Mouse (Mus musculus) stomach, adult 2 months (tissue): ENCODE results near the gene Pfkfb3. TPM values are rescaled to one million over a fixed set of nuclear protein-coding genes. Genes with fewer than 3 reads are reported as not detected.

Source experiments
- polyA plus RNA-seq: library from polyadenylated mRNA; depleted of rRNA; stranded (reverse); fragments of >200 nt; gene quantifications from 2 replicates; pipeline ENCODE4 v1.2.3, GENCODE M21; 2012; rRNA removed

The Pfkfb3 gene
- polyA plus RNA-seq, result 4.0 and 4.1 TPM in 2 replicates

DNA sequence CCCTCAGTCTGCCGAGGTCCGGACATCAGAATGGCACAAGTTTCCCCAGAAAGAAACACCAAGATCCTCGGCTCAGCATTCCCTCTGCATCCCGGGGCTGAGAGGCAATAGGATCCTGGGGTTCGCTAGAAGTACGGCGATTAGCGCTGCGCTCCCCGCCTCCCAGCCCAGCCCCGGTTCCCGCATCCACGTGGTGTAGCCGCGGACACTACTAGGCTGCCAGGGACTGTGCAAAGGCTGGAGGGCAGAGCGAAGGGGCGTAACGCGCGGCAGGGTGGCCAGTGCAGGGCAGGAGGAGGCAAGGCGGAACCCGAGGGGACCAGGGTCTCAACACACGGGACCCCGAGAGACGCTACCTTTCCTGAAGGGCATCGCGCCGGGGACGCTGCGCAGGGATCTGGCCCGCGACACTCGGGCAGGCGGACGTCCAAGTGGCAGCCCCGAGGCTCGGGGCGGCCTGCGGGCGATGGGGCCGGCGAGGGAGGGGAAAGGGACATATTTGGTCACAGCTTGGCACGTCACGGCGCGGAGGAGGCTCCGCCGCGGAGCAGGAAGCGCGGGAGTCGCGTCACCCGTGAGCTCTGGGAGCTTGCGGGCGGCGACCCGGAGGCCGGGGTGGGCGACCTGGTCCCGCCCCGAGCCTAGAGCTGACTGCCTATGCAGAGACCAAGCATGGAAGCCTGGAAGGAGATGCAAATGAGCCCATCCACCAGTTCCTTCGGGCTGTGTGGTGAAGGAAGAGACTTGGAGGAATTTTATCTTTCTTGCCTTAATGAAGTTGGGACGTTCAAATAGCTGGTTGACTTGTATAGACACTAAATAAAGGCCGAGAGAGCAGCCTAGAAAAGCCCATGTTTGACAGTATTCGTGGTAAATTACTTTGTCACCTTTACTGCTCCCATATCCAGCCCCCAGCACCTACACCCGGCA is at the start of gene Pfkfb3:
Pfkfb3 (minus strand) TSS at position 607 of the 930 bp plus-strand sequence.

Other genes starting within 250 kb of the Pfkfb3 start
- gene Rbm17, start 50.1 kb upstream of the Pfkfb3 start, polyA plus RNA-seq, result 6.4 and 7.6 TPM in 2 replicates
- gene Gm17490, start 72.2 kb upstream of the Pfkfb3 start, polyA plus RNA-seq, result not detected in 2 replicates
- 0.02 and 0.15 TPM in 2 replicates for gene Il2ra, start 88.7 kb upstream of the Pfkfb3 start, polyA plus RNA-seq
- gene Il15ra, start 151.2 kb upstream of the Pfkfb3 start, polyA plus RNA-seq, result 6.4 and 8.4 TPM in 2 replicates
- gene Fbh1, start 223.5 kb upstream of the Pfkfb3 start, polyA plus RNA-seq, result 11.0 and 15.3 TPM in 2 replicates
- 14.9 and 23.0 TPM in 2 replicates for gene Ankrd16, start 223.8 kb upstream of the Pfkfb3 start, polyA plus RNA-seq